Mouse (Mus musculus): ENCODE measurements around the gene Car3.

DNA sequence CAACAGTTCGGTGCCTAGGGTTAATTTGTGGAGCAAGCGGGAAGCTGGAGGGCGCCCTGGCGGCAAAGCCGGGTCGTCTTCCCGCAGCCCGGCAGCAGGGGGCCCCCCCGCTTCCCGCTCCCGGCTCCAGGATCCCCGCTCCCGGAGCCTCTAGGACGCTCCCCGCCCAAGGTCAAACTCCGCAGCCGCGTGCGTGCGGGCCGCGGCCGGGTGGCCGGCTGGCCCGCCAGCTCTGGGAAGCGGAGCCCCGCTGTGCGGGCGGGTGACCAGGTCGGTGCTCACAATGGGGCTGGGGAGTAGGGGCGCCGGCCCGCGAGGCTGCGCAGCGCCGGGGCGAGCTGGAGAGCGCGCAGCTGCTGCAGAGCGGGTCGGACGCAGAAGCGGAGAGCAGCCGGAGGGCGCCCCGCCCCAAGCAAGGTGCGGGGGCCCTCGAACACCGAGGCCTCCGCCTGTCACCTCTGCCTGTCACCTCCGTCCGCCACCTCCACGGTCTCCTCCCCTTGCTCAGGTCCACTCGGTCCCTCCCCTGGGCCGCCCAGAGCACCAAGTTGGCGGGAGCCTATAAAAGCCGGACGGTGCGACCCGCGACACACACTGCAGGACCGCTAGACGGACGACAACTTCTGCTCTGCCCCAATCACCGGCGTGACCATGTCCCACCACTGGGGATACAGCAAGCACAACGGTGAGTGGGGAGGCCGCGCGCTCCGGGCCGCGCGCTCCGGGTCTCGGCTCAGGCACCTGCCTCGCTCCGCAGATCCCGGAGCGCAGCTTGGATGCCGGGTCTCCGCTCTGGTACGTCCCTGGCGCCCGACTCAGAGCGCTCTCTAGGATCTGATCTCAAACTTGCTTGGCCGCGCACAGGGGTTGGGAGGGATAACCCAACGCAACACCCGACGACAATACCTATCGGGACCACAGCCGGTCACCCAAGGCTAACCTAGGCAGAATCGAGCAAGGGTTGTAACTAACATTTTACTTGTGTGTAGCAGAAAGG is 23.1 kb downstream of the Car3 start, which contains the start of gene Car2:
- peak; percentile 57; the same call in 1 of the 2 replicates for TF ChIP-seq CTCF (IDR thresholded peaks at IDR 0.05; ENCODE audit: extremely low read depth, insufficient read length, insufficient replicate concordance, low read depth, low read length)
- TF ChIP-seq POLR2A (IDR thresholded peaks at IDR 0.05; ENCODE audit: low read depth, low read length), result peak; percentile 18; the same call in 1 of the 2 replicates

Measured in small intestine, adult 2 months (tissue).